Mouse (Mus musculus) bone marrow, adult 2 months (tissue): ENCODE measurements around the gene Atg2b. TPM values are rescaled to one million over a fixed set of nuclear protein-coding genes. Genes with fewer than 3 reads are reported as not detected.
A peak's percentile ranks its signal among the peaks of the same experiment; 100 is the strongest.

Experiments used
- H3K27ac ChIP-seq: fragments of 200-500 bp; 2 replicates; pipeline ENCODE4 v1.5.1; 2012; ENCODE audit warnings: low read depth, mild to moderate bottlenecking, control low read depth, inconsistent platforms, low read length; ENCODE audit not compliant: control insufficient read depth, poor library complexity, insufficient read depth
- H3K4me1 ChIP-seq: fragments of 200-500 bp; 2 replicates; pipeline ENCODE4 v1.6.1; 2011; ENCODE audit warnings: low read length; ENCODE audit not compliant: control insufficient read depth, insufficient read depth
- H3K4me3 ChIP-seq: fragments of 200-500 bp; replicated peaks from 2 replicates; pipeline ENCODE3; 2011; ENCODE audit warnings: mild to moderate bottlenecking, low read depth, low read length, control low read depth; ENCODE audit not compliant: control insufficient read depth
- CTCF ChIP-seq: fragments of 200-500 bp; IDR thresholded peaks from 2 replicates; pipeline ENCODE4 v1.5.1; 2011; ENCODE audit warnings: low read length, control low read depth; ENCODE audit not compliant: control insufficient read depth, insufficient read depth
- POLR2A ChIP-seq: fragments of 200-500 bp; IDR thresholded peaks from 2 replicates; pipeline ENCODE4 v1.6.1; 2011; ENCODE audit warnings: low read depth, mild to moderate bottlenecking, control low read depth, low read length, borderline replicate concordance; ENCODE audit not compliant: control insufficient read depth
- WGBS: fragments of 180-500 bp; shearing (Covaris S2); methylation state at CpG from one replicate; pipeline ENCODE4 v1.1.7; 2018; 5-methylcytosine and 5-hydroxymethylcytosine counted together
- polyA plus RNA-seq: library from polyadenylated mRNA; stranded (reverse); fragments of >200 nt; gene quantifications from 2 replicates; pipeline ENCODE4 v1.2.4, GENCODE M21; 2011; ENCODE audit warnings: low replicate concordance; ENCODE audit not compliant: missing spikeins, insufficient read depth, insufficient read length

Gene Atg2b
- polyA plus RNA-seq, 1 experiment: 21.4 TPM

GRCm38 (mm10) chr12:105721452-105722132, 36.6 kb upstream of the Atg2b start:
- Histone ChIP-seq H3K4me1 (no peaks in the 10 kb centered on the region), H3K4me3 (no peak overlapping the region), H3K27ac (no peak overlapping the region)
- TF ChIP-seq CTCF: no peak
- no peak for TF ChIP-seq POLR2A
- 68% methylated on average over 14 of the region's 14 CpGs for WGBS

- TF ChIP-seq POLR2A: no peak
- TF ChIP-seq CTCF: no peak
- H3K27ac ChIP-seq: no peak overlapping the region
- no peaks in the 10 kb centered on the region for H3K4me1 ChIP-seq
- H3K4me3 ChIP-seq: no peak overlapping the region
- 57% methylated on average over 3 of the region's 3 CpGs for WGBS
Observed at GRCm38 (mm10) chr12:105720196-105720595, 35.2 kb upstream of the Atg2b start.

GRCm38 (mm10) chr12:105718616-105719015, 33.6 kb upstream of the Atg2b start:
- Histone ChIP-seq H3K4me3 (no peak overlapping the region), H3K27ac (no peak overlapping the region), H3K4me1 (no peaks in the 10 kb centered on the region)
- TF ChIP-seq POLR2A: no peak
- no peak for TF ChIP-seq CTCF
- 57% methylated on average over 17 of the region's 17 CpGs for WGBS

- Histone ChIP-seq H3K4me1 (peaks cover 2% of the 10 kb centered on the region), H3K27ac (no peak within 1 kb of the TSS), H3K4me3 (peak within 1 kb of the TSS; percentile 19)
- whole genome bisulfite sequencing: 15% methylated on average over 22 of the region's 22 CpGs
- TF ChIP-seq POLR2A: no peak
- TF ChIP-seq CTCF: no peak
Observed at GRCm38 (mm10) chr12:105705799-105706487, 20.9 kb upstream of the Atg2b start, which contains the start of gene Ak7. Ak7 (plus strand) TSS chr12:105705976.

- H3K4me3 ChIP-seq: no peak overlapping the region
- WGBS: 88% methylated on average over 12 of the region's 12 CpGs
- no peak overlapping the region for H3K27ac ChIP-seq
- peaks cover under 1% of the 10 kb centered on the region for H3K4me1 ChIP-seq
- no peak for TF ChIP-seq CTCF
- TF ChIP-seq POLR2A: no peak
Observed at GRCm38 (mm10) chr12:105700433-105700832, 15.4 kb upstream of the Atg2b start.

GRCm38 (mm10) chr12:105697104-105697780, 12.2 kb upstream of the Atg2b start:
- H3K4me1 ChIP-seq: no peaks in the 10 kb centered on the region
- TF ChIP-seq POLR2A: no peak
- no peak overlapping the region for H3K4me3 ChIP-seq
- 83% methylated on average over 8 of the region's 8 CpGs for WGBS
- H3K27ac ChIP-seq: no peak overlapping the region

- 82% methylated on average over 7 of the region's 7 CpGs for WGBS
Observed at GRCm38 (mm10) chr12:105695848-105696247, 10.8 kb upstream of the Atg2b start.

GRCm38 (mm10) chr12:105694021-105694420, 9.0 kb upstream of the Atg2b start:
- 92% methylated on average over 2 of the region's 2 CpGs for WGBS
- TF ChIP-seq CTCF: no peak
- Histone ChIP-seq H3K27ac (no peak overlapping the region), H3K4me1 (no peaks in the 10 kb centered on the region), H3K4me3 (no peak overlapping the region)

More at GRCm38 (mm10) chr12:105695848-105696247, 10.8 kb upstream of the Atg2b start:
- Histone ChIP-seq H3K4me1 (no peaks in the 10 kb centered on the region), H3K27ac (no peak overlapping the region; the same call in 1 of the 2 replicates), H3K4me3 (no peak overlapping the region)
- TF ChIP-seq POLR2A: no peak
- no peak for TF ChIP-seq CTCF
